Mouse (Mus musculus) cerebellum, adult 2 months (tissue): ENCODE measurements at regions not wholly inside any gene's neighbourhood (a gene's known extent, or its start where the extent isn't known, plus 50 kb on each side); places are given as distances from the start of the nearest gene placed in this dataset.

Experiments
- CTCF ChIP-seq: fragments of 200-500 bp; IDR thresholded peaks from 2 replicates; pipeline ENCODE4 v1.5.1; 2011; ENCODE audit warnings: low read depth, mild to moderate bottlenecking, control low read depth, low read length, moderate library complexity, borderline replicate concordance; ENCODE audit not compliant: insufficient read depth
- POLR2A ChIP-seq: fragments of 200-500 bp; IDR thresholded peaks from 2 replicates; pipeline ENCODE4 v1.6.1; 2011; ENCODE audit warnings: low read length, control low read depth, borderline replicate concordance; ENCODE audit not compliant: insufficient read depth

GRCm38 (mm10) chr9:47224249-47224648 is 225.7 kb downstream of the Gm4791 start:
- no peak for TF ChIP-seq POLR2A
- TF ChIP-seq CTCF = no peak
